Mouse (Mus musculus): ENCODE measurements at regions not wholly inside any gene's neighbourhood (a gene's known extent, or its start where the extent isn't known, plus 50 kb on each side); places are given as distances from the start of the nearest gene placed in this dataset.

- TF ChIP-seq POLR2A (IDR thresholded peaks at IDR 0.05; ENCODE audit: borderline replicate concordance, extremely low read depth, low read depth, low read length) (no peak), CTCF (IDR thresholded peaks at IDR 0.05; ENCODE audit: insufficient read depth, low read length) (no peak)
Observed at GRCm38 (mm10) chr13:90355602-90356001, 266.2 kb upstream of the Xrcc4 start.

Data from lung, adult 2 months (tissue).